In genomic region chr9:66691683-66692305, GRCm38 (mm10) we compare ENCODE assay signal across 13 mouse cellular contexts. TPM values are rescaled to one million over a fixed set of nuclear protein-coding genes. Genes with fewer than 3 reads are reported as not detected.
A peak's percentile ranks its signal among the peaks of the same experiment; 100 is the strongest.
DNase-seq lines count a peak whose midpoint lies in the region; ATAC-seq and TF ChIP-seq lines count a peak whose summit lies in the region.
"Had no signal": no experiment of that assay in that cellular context is flagged by ENCODE, and none has a peak within 500 bp of the region (broad histone marks: within the 10 kb centered on the region; RNA-seq: fewer than 3 reads in every experiment).

No protein-coding gene starts in this region.

- TF ChIP-seq EP300 in heart, postnatal 0 days (IDR thresholded peaks at IDR 0.05; ENCODE audit: low read depth), result no peak

- H3K4me2 ChIP-seq in heart, postnatal 0 days (ENCODE audit: low read depth, low read length), result no peak overlapping the region
- H3K4me2 ChIP-seq in lung, embryonic 15.5 days, result no peak overlapping the region
- H3K4me2 ChIP-seq: heart, embryonic 11.5 days; hindbrain, embryonic 14.5 days; limb, embryonic 13.5 days had no signal

- no peaks in the 10 kb centered on the region for H3K9me3 ChIP-seq in heart, postnatal 0 days (replicated peaks; ENCODE audit: control insufficient read depth, low read length)
- H3K9me3 ChIP-seq in lung, embryonic 15.5 days, result no peaks in the 10 kb centered on the region
- H3K9me3 ChIP-seq: limb, embryonic 13.5 days had no signal

- H3K4me1 ChIP-seq in heart, postnatal 0 days (ENCODE audit: control insufficient read depth, insufficient read depth), result no peaks in the 10 kb centered on the region
- no peaks in the 10 kb centered on the region for H3K4me1 ChIP-seq in lung, embryonic 15.5 days

- 76% methylated on average over 4 of the region's 4 CpGs for WGBS in heart, postnatal 0 days
- 75% methylated on average over 4 of the region's 4 CpGs for WGBS in lung, embryonic 15.5 days

- ATAC-seq in heart, postnatal 0 days (ENCODE audit: insufficient read depth, low read depth), result no peak
- peak; percentile 8; the same call in 1 of the 2 replicates for ATAC-seq in lung, embryonic 15.5 days (ENCODE audit: borderline replicate concordance, extremely low read depth, low FRiP score, low TSS enrichment)
- peak; percentile 19 for ATAC-seq in activated CD4-positive, CD25-positive, alpha-beta regulatory T cell, adult 4 months

- TF ChIP-seq CTCF in heart, postnatal 0 days (IDR thresholded peaks at IDR 0.05; ENCODE audit: low read depth), result peak; percentile 42

- no peaks in the 10 kb centered on the region for H3K27me3 ChIP-seq in heart, postnatal 0 days (ENCODE audit: control insufficient read depth, insufficient read depth, low read length)
- no peaks in the 10 kb centered on the region for H3K27me3 ChIP-seq in lung, embryonic 15.5 days
- H3K27me3 ChIP-seq: limb, embryonic 13.5 days had no signal

- no peak for DNase-seq in heart, postnatal 0 days (ENCODE audit: low spot score)
- no peak for DNase-seq in heart, adult 18-20 months
- DNase-seq in lung, postnatal 4 days, result no peak
- peak; percentile 49 for DNase-seq in thymus, postnatal 14 days
- DNase-seq in gastrocnemius, postnatal 25 days, result no peak
- no peak for DNase-seq in ovary, postnatal 36 days (ENCODE audit: low spot score)
- DNase-seq: cerebellum, postnatal 25 days had no signal

- no peak overlapping the region for H3K27ac ChIP-seq in heart, postnatal 0 days (ENCODE audit: low read depth)
- no peak overlapping the region for H3K27ac ChIP-seq in lung, embryonic 15.5 days
- H3K27ac ChIP-seq: hindbrain, embryonic 14.5 days; limb, embryonic 13.5 days; macrophage had no signal

- no peaks in the 10 kb centered on the region for H3K36me3 ChIP-seq in heart, postnatal 0 days (replicated peaks; ENCODE audit: control insufficient read depth, insufficient read depth, low read length)
- H3K36me3 ChIP-seq in lung, embryonic 15.5 days, result no peaks in the 10 kb centered on the region
- H3K36me3 ChIP-seq: limb, embryonic 13.5 days had no signal

- H3K9ac ChIP-seq in heart, postnatal 0 days (replicated peaks; ENCODE audit: low read depth, low read length), result no peak overlapping the region
- no peak overlapping the region for H3K9ac ChIP-seq in lung, embryonic 15.5 days
- H3K9ac ChIP-seq: hindbrain, embryonic 14.5 days; limb, embryonic 13.5 days had no signal

- H3K4me3 ChIP-seq in heart, postnatal 0 days (ENCODE audit: low read depth, low read length), result no peak overlapping the region
- no peak overlapping the region for H3K4me3 ChIP-seq in lung, embryonic 15.5 days
- H3K4me3 ChIP-seq: limb, embryonic 13.5 days had no signal

RNA-seq across cellular contexts. Expression of gene Car12, which starts 21.7 kb away (rescaled TPM):
- 0.27 and 2.5 TPM in 2 replicates for total RNA-seq in heart, postnatal 0 days (2014; rRNA removed; ENCODE audit: low replicate concordance)
- 0.15 and 0.20 TPM in 2 replicates for polyA plus RNA-seq in heart, postnatal 0 days (2015; fragmentation: Nextera tagmentation; extraction: Ambion mirVana)
- not detected for total RNA-seq in heart, adult 18-20 months (2021)
- 1.8 and 2.7 TPM in 2 replicates for polyA plus RNA-seq in lung, embryonic 15.5 days (2015; fragmentation: Nextera tagmentation; extraction: Ambion mirVana)
- polyA plus RNA-seq in activated CD4-positive, CD25-positive, alpha-beta regulatory T cell, adult 4 months (2017; shearing (Covaris generic)), result 10 to 100 TPM in 1 of 2 experiments, 1 to 10 TPM in 1; 9.0 to 11.3 TPM
- under 1 TPM; 0.08 to 0.19 TPM for total RNA-seq in gastrocnemius, postnatal 25 days (2021)
